14 mouse cellular contexts compared by ENCODE assay signal in genomic region chr11:107777487-107777886, GRCm38 (mm10). TPM values are rescaled to one million over a fixed set of nuclear protein-coding genes. Genes with fewer than 3 reads are reported as not detected.
DNase-seq lines count a peak whose midpoint lies in the region; ATAC-seq lines count a peak whose summit lies in the region.
"Had no signal": no experiment of that assay in that cellular context is flagged by ENCODE, and none has a peak within 500 bp of the region (broad histone marks: within the 10 kb centered on the region; RNA-seq: fewer than 3 reads in every experiment).

No protein-coding gene starts in this region.

- WGBS in hindbrain, embryonic 12.5 days: 36% methylated on average over 12 of the region's 12 CpGs
- WGBS in midbrain, embryonic 14.5 days: 22% methylated on average over 12 of the region's 12 CpGs

- H3K9ac ChIP-seq in hindbrain, embryonic 12.5 days: no peak overlapping the region
- H3K9ac ChIP-seq in midbrain, embryonic 14.5 days (replicated peaks; ENCODE audit: low read length): no peak overlapping the region

- no peaks in the 10 kb centered on the region for H3K36me3 ChIP-seq in hindbrain, embryonic 12.5 days
- no peaks in the 10 kb centered on the region; the same call in 1 of the 2 replicates for H3K36me3 ChIP-seq in midbrain, embryonic 14.5 days (ENCODE audit: control insufficient read depth, insufficient read depth, low read length)

- peaks cover 73% of the 10 kb centered on the region for H3K4me1 ChIP-seq in hindbrain, embryonic 12.5 days
- peaks cover 65% of the 10 kb centered on the region for H3K4me1 ChIP-seq in midbrain, embryonic 14.5 days (ENCODE audit: control insufficient read depth, insufficient read depth, low read length)

- peak overlapping the region; percentile 88 for H3K27ac ChIP-seq in hindbrain, embryonic 12.5 days
- H3K27ac ChIP-seq in midbrain, embryonic 14.5 days (replicated peaks; ENCODE audit: low read depth, low read length): peak overlapping the region; percentile 45

- ATAC-seq in hindbrain, embryonic 12.5 days (ENCODE audit: low FRiP score): no peak
- peak; percentile 25; the same call in 1 of the 2 replicates for ATAC-seq in midbrain, embryonic 14.5 days (ENCODE audit: low FRiP score, low TSS enrichment)

- no peak overlapping the region for H3K4me3 ChIP-seq in hindbrain, embryonic 12.5 days
- no peak overlapping the region for H3K4me3 ChIP-seq in midbrain, embryonic 14.5 days (replicated peaks; ENCODE audit: low read depth, low read length)

- peak overlapping the region; percentile 15; the same call in 1 of the 2 replicates for H3K4me2 ChIP-seq in hindbrain, embryonic 12.5 days (replicated peaks)
- H3K4me2 ChIP-seq in midbrain, embryonic 14.5 days (ENCODE audit: low read length): peak overlapping the region; percentile 34

- no peaks in the 10 kb centered on the region for H3K9me3 ChIP-seq in hindbrain, embryonic 12.5 days (replicated peaks)
- no peaks in the 10 kb centered on the region for H3K9me3 ChIP-seq in midbrain, embryonic 14.5 days (ENCODE audit: control insufficient read depth, low read length)

- peak; percentile 57 for DNase-seq in kidney, postnatal 10 days
- no peak for DNase-seq in kidney, adult 11 months
- DNase-seq in brain, adult 2 months (ENCODE audit: low read depth, low spot score): peak; percentile 14
- peak; percentile 70 for DNase-seq in midbrain, embryonic 14.5 days
- DNase-seq in frontal cortex, postnatal 36 days (ENCODE audit: low spot score in 2 of 2): no peak
- DNase-seq in layer of hippocampus, adult 8-10 months (ENCODE audit: low spot score in 2 of 2): no peak
- DNase-seq in gastrocnemius, postnatal 25 days: no peak
- DNase-seq: cerebellum, adult 9-10 months; kidney, adult 9 months; lung, adult 2 months; right cerebral cortex, postnatal 25 days had no signal

- no peaks in the 10 kb centered on the region for H3K27me3 ChIP-seq in hindbrain, embryonic 12.5 days
- H3K27me3 ChIP-seq in midbrain, embryonic 14.5 days (ENCODE audit: control insufficient read depth, insufficient read depth, low read length): no peaks in the 10 kb centered on the region

RNA-seq across cellular contexts. Expression of gene Cacng4, which starts 16.9 kb away (rescaled TPM):
- 35.8 and 37.4 TPM in 2 replicates for polyA plus RNA-seq in hindbrain, embryonic 12.5 days (2016; fragmentation: Nextera tagmentation; extraction: Ambion mirVana)
- 66.4 and 80.5 TPM in 2 replicates for polyA plus RNA-seq in midbrain, embryonic 14.5 days (2014; fragmentation: Nextera tagmentation; extraction: Ambion mirVana)
- 10 to 100 TPM; 20.4 to 24.2 (median 22.2) TPM for total RNA-seq in layer of hippocampus, adult 8-10 months (2022)
- total RNA-seq in gastrocnemius, postnatal 25 days (2021): under 1 TPM in 1 of 2 experiments, not detected in 1; 0.08 TPM
- total RNA-seq: granulocyte monocyte progenitor cell, adult 5-6 weeks; megakaryocyte, adult 5-6 weeks had no signal

Comparison
In these comparisons a context has a peak if more than half of its experiments do, and no peak if none do; other contexts are left out.
1. DNase-seq: peak in kidney, postnatal 10 days (single experiment), brain, adult 2 months (single experiment) and midbrain, embryonic 14.5 days (single experiment); none in kidney, adult 11 months (single experiment), frontal cortex, postnatal 36 days (0 of 2), layer of hippocampus, adult 8-10 months (0 of 2) and gastrocnemius, postnatal 25 days (single experiment).
2. RNA of gene Cacng4, which starts 16.9 kb away (total RNA-seq): 20.4 to 24.2 TPM in layer of hippocampus, adult 8-10 months; 0.08 TPM in gastrocnemius, postnatal 25 days; every median in the first group is over 10 times any median in the second.